Mouse (Mus musculus) cerebellum, postnatal 36 days (tissue): ENCODE measurements around the gene Rhof.
A peak's percentile ranks its signal among the peaks of the same experiment; 100 is the strongest.

ENCODE experiments used
- DNase-seq, 2 experiments: peaks; one replicate each; pipeline ENCODE4 v3.0.0; 2021 to 2022; ENCODE audit warnings: mixed read lengths in 2 of 2

The Rhof gene

GRCm38 (mm10) chr5:123134875-123135382, 2.4 kb upstream of the Rhof start:
- DNase-seq, result no peak

- DNase-seq, result peak; percentile 67 to 75
These were observed 1.8 kb upstream of the Rhof start for GRCm38 (mm10) chr5:123134186-123134874.

GRCm38 (mm10) chr5:123133784-123134143, 1.3 kb upstream of the Rhof start:
- no peak for DNase-seq

- peak; percentile 86 to 93 for DNase-seq
These were observed 741 bp upstream of the Rhof start for GRCm38 (mm10) chr5:123133083-123133783.

GRCm38 (mm10) chr5:123130814-123131148, 1.7 kb downstream of the Rhof start:
- no peak for DNase-seq

GRCm38 (mm10) chr5:123130030-123130813, 2.3 kb downstream of the Rhof start:
- no peak for DNase-seq

GRCm38 (mm10) chr5:123129170-123129757, 3.2 kb downstream of the Rhof start:
- no peak for DNase-seq

- no peak for DNase-seq
These were observed 3.9 kb downstream of the Rhof start for GRCm38 (mm10) chr5:123128426-123129169.

- no peak for DNase-seq
These were observed 5.5 kb downstream of the Rhof start for GRCm38 (mm10) chr5:123127031-123127430.

- DNase-seq, result no peak
These were observed 6.7 kb downstream of the Rhof start for GRCm38 (mm10) chr5:123125638-123126406.

GRCm38 (mm10) chr5:123125105-123125504, 7.4 kb downstream of the Rhof start:
- no peak for DNase-seq

- no peak for DNase-seq
These were observed 10.3 kb downstream of the Rhof start for GRCm38 (mm10) chr5:123122181-123122580.

- DNase-seq, result no peak
These were observed 11.8 kb downstream of the Rhof start for GRCm38 (mm10) chr5:123120624-123121215.

- DNase-seq, result no peak
These were observed 13.7 kb downstream of the Rhof start for GRCm38 (mm10) chr5:123118826-123119225.

- no peak for DNase-seq
These were observed 14.7 kb downstream of the Rhof start for GRCm38 (mm10) chr5:123117773-123118172.

GRCm38 (mm10) chr5:123117257-123117656, 15.2 kb downstream of the Rhof start:
- peak; percentile 79 to 83 for DNase-seq

- no peak for DNase-seq
These were observed 16.4 kb downstream of the Rhof start for GRCm38 (mm10) chr5:123116080-123116479.

GRCm38 (mm10) chr5:123114924-123115323, 17.6 kb downstream of the Rhof start:
- peak in 1 of 2 experiments; percentile 21 for DNase-seq

- DNase-seq, result no peak
These were observed 18.4 kb downstream of the Rhof start for GRCm38 (mm10) chr5:123114109-123114508.

GRCm38 (mm10) chr5:123110296-123110721, 22.2 kb downstream of the Rhof start:
- DNase-seq, result no peak
